Mouse (Mus musculus) spleen, adult 18-20 months (tissue): Measurements from ENCODE around the gene Axl.
"Not testable (repeated sequence)": the region's sequence is repeated elsewhere in the genome, so short reads cannot be mapped to it uniquely, and the experiment has no call there.

ENCODE experiments used
- DNase-seq, 2 experiments: peaks; one replicate each; pipeline ENCODE4 v3.0.0; 2022; ENCODE audit warnings: mixed read lengths in 2 of 2

Axl gene

DNA sequence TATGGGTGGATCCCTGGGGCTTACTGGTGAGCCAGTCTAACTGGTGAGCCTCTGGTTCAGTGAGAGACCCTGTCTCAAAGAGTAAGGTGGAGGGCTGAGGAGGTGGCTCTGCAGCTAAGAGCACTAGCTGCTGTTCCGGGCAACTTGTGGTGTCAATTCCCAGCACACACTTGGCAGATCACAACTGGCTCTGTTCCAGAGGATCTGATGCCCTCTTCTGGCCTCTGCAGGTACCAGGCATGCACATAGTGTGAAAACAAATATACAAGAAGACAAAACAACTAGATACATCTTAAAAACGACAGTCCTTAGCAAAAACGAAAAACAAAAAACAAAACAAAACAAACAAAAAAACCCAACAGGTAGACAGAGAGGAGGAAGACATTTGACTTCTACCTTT lies 5.2 kb upstream of the Axl start:
- DNase-seq, result peak in 1 of 2 experiments; percentile 47

GRCm38 (mm10) chr7:25792966-25793365 lies 4.5 kb upstream of the Axl start:
- DNase-seq, result not testable (repeated sequence)

- no peak for DNase-seq
Observed at GRCm38 (mm10) chr7:25790615-25791014, 2.1 kb upstream of the Axl start.

DNA sequence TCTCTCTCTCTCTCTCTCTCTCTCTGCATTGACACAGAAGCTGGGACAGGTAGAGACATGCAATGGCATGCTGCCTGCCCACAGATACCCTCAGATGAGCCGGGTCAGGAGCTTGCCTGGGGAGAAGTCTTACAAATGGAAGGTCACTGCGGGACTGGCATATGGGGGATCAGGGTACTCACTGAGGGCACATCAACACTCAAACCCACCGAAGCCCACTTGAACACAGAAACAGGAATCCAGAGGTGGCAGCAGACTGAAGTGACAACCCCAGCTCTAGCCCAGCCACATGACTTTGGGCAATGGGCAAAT lies 580 bp upstream of the Axl start:
- DNase-seq, result no peak

DNA sequence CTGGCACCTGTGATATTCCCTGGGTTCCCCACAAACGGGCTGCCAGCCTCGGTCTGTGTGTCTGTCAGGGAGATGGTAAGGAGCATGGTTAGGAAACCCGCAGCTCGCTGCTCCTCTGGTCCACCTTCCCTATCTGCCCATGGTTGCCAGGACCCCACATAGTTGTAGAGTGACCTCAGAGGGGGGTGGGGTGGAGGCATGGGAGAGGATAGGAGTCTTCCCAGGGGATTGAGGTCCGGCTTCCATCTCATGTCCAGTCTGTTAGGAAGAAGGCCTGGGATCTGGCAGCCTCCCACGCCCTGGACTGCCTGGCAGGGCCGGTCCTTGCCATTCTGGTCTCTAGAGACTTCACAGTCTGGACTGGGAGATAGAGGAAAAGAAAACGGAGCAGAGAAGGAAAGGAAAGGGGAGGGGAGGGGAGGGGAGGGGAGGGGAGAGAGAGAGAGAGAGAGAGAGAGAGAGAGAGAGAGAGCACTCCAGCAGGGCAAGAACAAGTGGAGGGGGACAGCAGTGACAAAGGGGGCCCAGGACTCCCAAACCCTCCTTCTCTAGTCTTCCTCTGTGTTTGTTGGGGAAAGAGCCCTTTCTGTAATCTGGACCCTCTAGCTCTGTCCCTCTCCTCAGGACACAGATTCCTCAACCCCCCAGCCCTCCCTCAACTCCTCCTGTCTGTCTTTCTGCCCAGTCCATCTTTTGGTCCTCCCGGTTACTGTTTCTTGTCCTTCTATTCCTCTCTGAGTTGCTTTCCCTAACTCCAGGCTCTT lies 867 bp downstream of the Axl start:
- DNase-seq, result no peak

DNA sequence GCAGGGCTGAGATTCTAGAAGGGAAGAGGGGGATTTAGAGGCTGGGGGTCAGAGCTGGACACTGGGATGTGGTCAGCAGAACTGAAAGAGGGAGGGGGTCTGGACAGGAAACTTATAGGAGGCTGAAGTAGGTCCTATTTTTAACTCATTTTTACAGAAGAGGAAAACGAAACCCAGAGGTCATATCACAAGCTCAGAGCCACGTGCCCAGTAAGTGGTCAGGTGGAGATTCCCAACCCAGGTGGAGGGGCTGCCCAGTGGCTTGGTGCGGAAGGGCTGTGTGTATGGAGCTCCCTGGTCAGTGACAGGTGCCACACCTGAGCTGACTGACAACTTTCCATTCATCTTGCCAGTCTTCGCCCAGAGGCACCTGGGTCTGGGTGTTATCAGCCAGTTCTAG lies 1.5 kb downstream of the Axl start:
- no peak for DNase-seq

GRCm38 (mm10) chr7:25785752-25786151 lies 2.8 kb downstream of the Axl start:
- no peak for DNase-seq

GRCm38 (mm10) chr7:25784808-25785207 lies 3.7 kb downstream of the Axl start:
- no peak for DNase-seq

GRCm38 (mm10) chr7:25783746-25784145 lies 4.8 kb downstream of the Axl start:
- DNase-seq, result no peak

- DNase-seq, result no peak
Observed at GRCm38 (mm10) chr7:25782744-25783143, 5.8 kb downstream of the Axl start.

DNA sequence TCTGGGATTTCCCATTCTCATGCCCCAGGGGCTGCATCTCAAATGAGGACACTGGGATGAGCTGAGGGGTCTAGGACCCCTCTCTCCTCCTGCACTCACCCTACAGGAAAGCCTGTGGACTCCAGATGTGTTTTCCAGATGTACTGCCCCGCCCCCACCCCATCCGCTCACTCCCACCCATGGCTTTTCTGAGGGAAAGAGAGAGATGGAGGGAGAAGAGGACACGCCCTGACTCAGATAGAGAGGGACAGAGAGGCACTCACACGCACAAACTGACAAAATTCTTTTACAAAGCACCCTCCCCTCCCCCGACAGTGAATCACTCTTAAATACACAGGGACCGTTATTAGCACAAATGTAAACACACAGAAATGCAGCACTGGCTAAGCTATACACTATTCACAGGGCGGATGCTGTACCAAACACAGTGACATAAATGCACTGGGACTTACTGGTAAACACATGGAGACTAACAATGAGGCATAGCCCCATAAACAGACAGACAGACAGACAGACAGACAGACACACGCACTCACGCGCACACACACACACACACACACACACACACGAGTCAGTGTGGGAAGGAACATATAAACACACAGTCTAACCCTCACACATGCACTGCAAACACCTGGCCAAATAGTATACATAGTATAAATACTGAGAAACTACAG lies 6.4 kb downstream of the Axl start:
- DNase-seq, result no peak

GRCm38 (mm10) chr7:25781321-25781936 lies 7.1 kb downstream of the Axl start:
- peak in 1 of 2 experiments; percentile 20 for DNase-seq

DNA sequence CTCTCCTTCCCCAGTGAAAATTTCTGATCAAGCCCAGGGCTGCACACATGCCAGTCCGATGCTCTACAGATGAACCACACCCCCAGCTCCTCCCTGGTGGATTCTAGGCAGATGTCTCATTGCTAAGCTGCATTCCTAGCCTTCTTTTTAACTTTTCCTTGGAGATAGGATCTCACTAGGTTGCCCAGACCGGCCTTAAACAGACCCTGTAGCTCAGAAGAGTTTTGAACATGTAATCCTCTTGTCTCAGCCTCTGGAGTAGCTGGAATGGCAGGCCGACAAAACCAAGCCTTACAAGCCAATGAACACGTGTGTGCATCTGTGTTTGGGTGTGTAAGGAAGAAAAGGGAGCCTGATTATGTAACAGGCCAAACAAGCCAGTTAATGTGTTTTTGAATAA lies 7.8 kb downstream of the Axl start:
- DNase-seq, result no peak

- no peak for DNase-seq
Observed at GRCm38 (mm10) chr7:25780021-25780420, 8.5 kb downstream of the Axl start.

DNA sequence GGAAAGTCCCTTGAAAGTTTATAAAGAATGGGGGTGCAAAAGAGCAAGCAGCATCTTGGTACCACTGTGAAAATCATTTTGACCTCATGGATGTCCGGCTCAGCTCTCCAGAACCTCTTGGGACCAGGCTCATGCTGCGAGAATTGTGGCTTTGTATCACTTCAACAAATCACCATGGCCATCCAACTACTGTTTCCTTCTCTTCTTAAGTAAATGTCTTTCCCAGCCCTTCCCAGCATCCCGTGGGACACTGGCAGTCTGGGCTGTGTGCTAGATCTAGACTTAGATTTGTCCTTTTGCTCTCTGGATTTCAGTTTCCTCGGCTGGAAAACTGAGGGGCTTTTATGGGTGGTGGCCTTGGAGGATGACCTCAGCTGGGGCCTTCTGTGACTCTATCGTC lies 20.3 kb downstream of the Axl start:
- no peak for DNase-seq

DNA sequence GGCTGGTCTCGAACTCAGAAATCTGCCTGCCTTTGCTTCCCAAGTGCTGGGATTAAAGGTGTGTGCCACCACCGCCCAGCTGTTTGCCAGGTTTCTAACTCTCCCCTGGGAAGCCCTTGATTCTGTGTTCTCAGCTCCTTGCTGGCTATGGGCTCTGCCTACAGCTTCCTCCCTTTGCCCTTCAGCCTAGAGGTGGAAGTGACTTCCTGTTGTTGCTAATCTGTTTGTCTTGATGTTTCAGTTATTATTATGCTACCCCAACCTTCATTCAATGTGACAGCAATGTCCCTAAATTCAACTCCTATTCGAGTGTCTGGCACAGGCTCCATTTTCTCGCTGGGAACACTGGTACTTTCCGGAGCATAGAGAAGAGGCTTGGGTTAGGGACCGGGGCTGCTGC lies 22.4 kb downstream of the Axl start:
- DNase-seq, result no peak

DNA sequence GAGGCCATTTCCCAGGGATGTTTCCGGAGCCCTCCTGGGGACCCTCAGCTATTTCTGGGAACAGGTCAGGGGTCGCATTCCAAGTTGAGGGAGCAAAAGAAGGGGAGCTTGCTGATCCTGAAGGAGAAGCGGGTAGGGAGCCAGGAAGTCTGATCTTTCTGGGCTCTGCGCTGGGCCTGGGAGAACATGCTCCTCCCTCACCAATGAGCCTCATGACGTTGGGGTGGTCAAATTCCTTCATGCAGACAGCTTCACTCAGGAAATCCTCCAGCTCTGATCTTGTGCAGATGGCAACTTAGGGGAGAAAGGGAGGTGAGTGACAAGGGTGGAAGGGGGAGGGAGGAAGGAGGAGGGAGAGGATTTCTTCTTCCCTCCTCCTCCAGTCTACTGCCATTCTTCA lies 24.3 kb downstream of the Axl start:
- DNase-seq, result no peak

- DNase-seq, result no peak
Observed at GRCm38 (mm10) chr7:25763678-25764077, 24.8 kb downstream of the Axl start.

DNA sequence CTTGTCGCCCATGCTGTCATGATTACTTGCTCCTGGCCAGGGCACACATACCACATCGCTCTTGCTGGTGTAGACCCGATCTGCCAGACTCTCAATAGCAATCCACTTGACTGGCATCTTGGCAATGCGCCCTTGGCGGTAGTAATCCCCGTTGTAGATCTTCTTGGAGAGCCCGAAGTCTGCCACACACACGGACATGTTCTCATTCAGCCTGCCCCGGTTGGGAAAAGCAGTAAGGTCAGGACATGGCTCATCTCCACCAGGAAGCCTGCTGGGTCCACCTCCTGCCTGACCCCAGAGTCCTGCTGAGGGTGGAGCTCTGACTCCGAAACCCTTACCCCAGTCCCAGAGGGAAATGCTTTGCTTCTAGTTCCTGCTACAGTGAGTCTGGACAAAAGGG lies 27.2 kb downstream of the Axl start:
- no peak for DNase-seq

DNA sequence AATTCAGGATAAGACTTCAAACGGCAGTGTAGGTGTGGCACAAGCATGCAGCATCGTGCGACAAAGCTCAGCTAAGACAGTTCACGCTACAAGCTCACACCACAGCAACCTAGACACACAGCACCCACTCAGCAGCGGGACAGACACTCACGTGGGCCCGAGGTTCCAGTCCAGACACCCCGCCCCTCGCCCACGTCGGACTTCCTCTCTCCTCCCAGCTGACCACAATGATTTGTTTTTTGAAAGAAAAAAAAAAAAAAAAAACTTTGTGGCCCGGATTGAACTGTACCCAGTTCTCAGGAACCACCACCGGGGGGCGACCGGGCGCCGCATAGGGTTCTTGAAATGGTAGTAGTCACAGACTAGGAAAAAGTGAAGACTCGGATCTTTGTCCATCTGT lies 32.5 kb downstream of the Axl start:
- peak; percentile 89 to 91 for DNase-seq

- peak; percentile 30 to 46 for DNase-seq
Observed at GRCm38 (mm10) chr7:25755468-25755833, 33.1 kb downstream of the Axl start.

- DNase-seq, result peak; percentile 97
Observed at GRCm38 (mm10) chr7:25754738-25755467, 33.6 kb downstream of the Axl start, which contains the start of gene Hnrnpul1. TSS of gene Hnrnpul1 (minus strand) at chr7:25754757.

DNA sequence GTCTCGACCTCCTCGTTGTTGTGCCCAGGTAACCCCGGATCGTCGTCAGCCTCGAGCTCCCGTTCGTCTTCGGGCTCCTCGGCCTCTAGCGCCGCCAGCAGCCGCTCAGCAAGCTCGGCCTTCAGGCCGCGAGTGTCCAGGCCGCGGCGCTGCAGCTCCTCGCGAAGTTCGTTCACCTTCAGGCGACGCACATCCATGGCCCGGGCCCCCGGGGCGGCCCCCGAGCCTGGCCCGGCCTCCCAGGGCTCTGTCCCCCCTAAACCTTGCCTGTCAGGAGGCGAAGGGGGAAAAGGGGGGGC lies 34.1 kb downstream of the Axl start:
- no peak for DNase-seq
